Mouse (Mus musculus) heart, adult 2 months (tissue): ENCODE data around the gene Gm21830. TPM values are rescaled to one million over a fixed set of nuclear protein-coding genes. Genes with fewer than 3 reads are reported as not detected.
A peak's percentile ranks its signal among the peaks of the same experiment; 100 is the strongest.
"Not testable (repeated sequence)": the region's sequence is repeated elsewhere in the genome, so short reads cannot be mapped to it uniquely, and the experiment has no call there.

ENCODE experiments used
- DNase-seq, 2 experiments: peaks; one replicate each; pipeline ENCODE4 v3.0.0; 2021
- H3K27ac ChIP-seq: fragments of 200-600 bp; 2 replicates; pipeline ENCODE4 v1.8.1; 2022
- H3K27me3 ChIP-seq: fragments of 200-500 bp; 2 replicates; pipeline ENCODE4 v1.6.1; 2012; ENCODE audit warnings: mild to moderate bottlenecking, low read length, inconsistent platforms, mixed read lengths; ENCODE audit not compliant: control insufficient read depth, insufficient read depth
- H3K36me3 ChIP-seq: fragments of 200-500 bp; 2 replicates; pipeline ENCODE4 v1.6.1; 2012; ENCODE audit warnings: low read length, inconsistent platforms; ENCODE audit not compliant: control insufficient read depth, insufficient read depth
- H3K4me1 ChIP-seq: fragments of 200-500 bp; 2 replicates; pipeline ENCODE4 v1.6.1; 2011; ENCODE audit warnings: low read length; ENCODE audit not compliant: control insufficient read depth, insufficient read depth
- H3K4me3 ChIP-seq: fragments of 200-600 bp; 2 replicates; pipeline ENCODE4 v1.8.1; 2022
- H3K79me2 ChIP-seq: fragments of 200-500 bp; replicated peaks from 2 replicates; pipeline ENCODE4 v1.6.1; 2012; ENCODE audit warnings: mild to moderate bottlenecking, inconsistent platforms, low read length, moderate library complexity, mixed read lengths; ENCODE audit not compliant: control insufficient read depth, insufficient read depth
- H3K9ac ChIP-seq: fragments of 200-500 bp; 2 replicates; pipeline ENCODE4 v1.6.1; 2012; ENCODE audit warnings: low read depth, mild to moderate bottlenecking, control low read depth, inconsistent platforms, low read length, mixed read lengths
- CTCF ChIP-seq: fragments of 200-600 bp; IDR thresholded peaks from 2 replicates; pipeline ENCODE4 v1.8.1; 2022; ENCODE audit warnings: antibody characterized with exemption, mild to moderate bottlenecking, moderate library complexity
- EP300 ChIP-seq: fragments of 200-500 bp; IDR thresholded peaks from 2 replicates; pipeline ENCODE4 v1.6.1; 2011; ENCODE audit warnings: low read depth, low read length, control low read depth; ENCODE audit not compliant: insufficient read depth
- POLR2A ChIP-seq: fragments of 200-500 bp; IDR thresholded peaks from 2 replicates; pipeline ENCODE4 v1.6.1; 2011; ENCODE audit warnings: mild to moderate bottlenecking, low read depth, low read length, control low read depth; ENCODE audit not compliant: insufficient read depth
- WGBS: fragments of 180-500 bp; shearing (Covaris S2); methylation state at CpG from one replicate; pipeline ENCODE4 v1.1.7; 2018; 5-methylcytosine and 5-hydroxymethylcytosine counted together
- intact Hi-C: fragments of 180-260 bp; cut with DNase I; formaldehyde crosslinking; loops from one replicate; pipeline ENCODE4 v1.15.1; 2025
- polyA plus RNA-seq: library from polyadenylated mRNA; depleted of rRNA; stranded (reverse); fragments of >200 nt; gene quantifications from 2 replicates; pipeline ENCODE4 v1.2.3, GENCODE M21; 2012
- total RNA-seq, 2 experiments: library from RNA; stranded (reverse); gene quantifications; 2 replicates each; pipeline ENCODE4 v1.2.3; 2021

Gm21830 gene
- total and polyA plus RNA-seq, 3 experiments, result not detected

DNA sequence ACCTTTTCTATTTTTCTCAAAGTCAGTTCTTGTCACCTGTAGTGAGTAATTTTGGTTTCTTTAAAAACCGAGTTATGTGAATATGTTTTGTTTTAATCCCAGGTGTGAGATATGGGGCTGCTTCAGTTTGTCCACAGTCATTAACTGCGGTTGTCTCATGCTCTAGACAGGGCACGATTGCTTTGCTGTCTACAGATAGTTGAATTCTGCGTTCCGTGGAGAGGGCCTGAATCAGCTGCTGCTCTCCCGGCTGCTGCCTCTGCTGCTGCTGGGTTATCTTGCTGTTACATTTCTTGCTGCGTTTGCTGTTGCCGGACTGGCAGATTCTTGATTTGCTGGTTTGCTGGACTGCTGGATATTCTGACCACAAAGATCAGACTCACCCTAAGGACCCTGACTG lies 24.8 kb downstream of the Gm21830 start:
- intact Hi-C loops, result no loop called here
- TF ChIP-seq CTCF (no peak), EP300 (no peak), POLR2A (no peak)

GRCm38 (mm10) chr2:67445780-67446179 lies 32.3 kb downstream of the Gm21830 start, which contains the start of gene Xirp2:
TSS of gene Xirp2 (plus strand) at chr2:67446002.
- H3K4me1 ChIP-seq, result no peaks in the 10 kb centered on the region
- peak within 1 kb of the TSS; percentile 53 for H3K4me3 ChIP-seq
- no peaks in the 10 kb centered on the region; the same call in 1 of the 2 replicates for H3K36me3 ChIP-seq
- peak; percentile 55 to 63 for DNase-seq
- 44% methylated on average over 3 of the region's 3 CpGs for WGBS
- intact Hi-C loops, result loop anchor here (5.0 kb wide), 1 partner anchor 62 kb away; no protein-coding TSS in a partner anchor
- TF ChIP-seq POLR2A (peak; percentile 93), CTCF (peak; percentile 16; the same call in 1 of the 2 replicates), EP300 (0 out of 2 replicates have a peak, but pooled peaks have one; percentile 66)
- no peaks in the 10 kb centered on the region for H3K27me3 ChIP-seq
- peak within 1 kb of the TSS; percentile 89 for H3K27ac ChIP-seq
- peak within 1 kb of the TSS; percentile 55; the same call in 1 of the 2 replicates for H3K9ac ChIP-seq
- no peaks in the 10 kb centered on the region for H3K79me2 ChIP-seq

More for the DNA sequence above, 24.8 kb downstream of the Gm21830 start:
- no peak overlapping the region for H3K27ac ChIP-seq
- H3K36me3 ChIP-seq, result no peaks in the 10 kb centered on the region
- H3K4me3 ChIP-seq, result no peak overlapping the region
- 61% methylated on average over 8 of the region's 8 CpGs for WGBS
- DNase-seq, result no peak
- no peaks in the 10 kb centered on the region for H3K27me3 ChIP-seq
- no peaks in the 10 kb centered on the region for H3K4me1 ChIP-seq
- H3K79me2 ChIP-seq, result no peaks in the 10 kb centered on the region
- no peak overlapping the region for H3K9ac ChIP-seq

GRCm38 (mm10) chr2:67446772-67447171 lies 33.2 kb downstream of the Gm21830 start:
- Histone ChIP-seq H3K27ac (peak overlapping the region; percentile 89), H3K4me3 (peak overlapping the region; percentile 53), H3K36me3 (no peaks in the 10 kb centered on the region; the same call in none of the 2 replicates), H3K9ac (peak overlapping the region; percentile 51; the same call in 1 of the 2 replicates), H3K79me2 (no peaks in the 10 kb centered on the region), H3K27me3 (no peaks in the 10 kb centered on the region), H3K4me1 (no peaks in the 10 kb centered on the region; the same call in 1 of the 2 replicates)
- DNase-seq, result no peak
- WGBS, result 60% methylated on average over 1 of the region's 1 CpGs
- intact Hi-C loops, result loop anchor here (5.0 kb wide), 1 partner anchor 61 kb away; no protein-coding TSS in a partner anchor
- TF ChIP-seq CTCF (no peak), POLR2A (no peak), EP300 (no peak)

DNA sequence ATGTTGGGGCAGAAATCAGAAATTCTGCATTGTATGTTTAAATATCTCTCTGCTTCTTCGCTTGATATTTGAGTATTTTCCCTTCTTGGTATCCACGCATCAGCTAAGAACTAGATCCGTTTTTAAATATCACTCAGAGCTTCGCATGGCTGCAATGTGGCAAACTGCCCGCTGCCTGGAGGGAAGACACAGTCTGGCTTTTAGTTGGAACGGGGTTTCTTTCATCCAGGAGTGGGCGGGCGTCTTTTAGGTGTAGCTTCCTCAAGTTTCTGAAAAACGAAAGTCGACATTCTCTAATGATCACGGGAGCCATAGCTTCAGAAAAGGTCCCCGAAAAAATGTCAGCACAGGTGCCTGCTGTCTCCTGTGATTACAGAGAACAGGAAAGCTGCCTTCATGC lies 33.7 kb downstream of the Gm21830 start:
- no peaks in the 10 kb centered on the region for H3K79me2 ChIP-seq
- no peaks in the 10 kb centered on the region for H3K27me3 ChIP-seq
- WGBS, result 52% methylated on average over 12 of the region's 12 CpGs
- intact Hi-C loops, result loop anchor here (5.0 kb wide), 1 partner anchor 60 kb away; no protein-coding TSS in a partner anchor
- H3K27ac ChIP-seq, result peak overlapping the region; percentile 89
- H3K36me3 ChIP-seq, result no peaks in the 10 kb centered on the region; the same call in none of the 2 replicates
- peak; percentile 20 to 41 for DNase-seq
- H3K4me1 ChIP-seq, result no peaks in the 10 kb centered on the region; the same call in 1 of the 2 replicates
- H3K4me3 ChIP-seq, result peak overlapping the region; percentile 53
- H3K9ac ChIP-seq, result peak overlapping the region; percentile 50
- TF ChIP-seq POLR2A, result no peak
- no peak for TF ChIP-seq CTCF
- no peak for TF ChIP-seq EP300

- DNase-seq, result no peak
- intact Hi-C loops, result no loop called here
- no peak overlapping the region for H3K27ac ChIP-seq
- no peaks in the 10 kb centered on the region for H3K36me3 ChIP-seq
- H3K79me2 ChIP-seq, result no peaks in the 10 kb centered on the region
- no peak overlapping the region for H3K9ac ChIP-seq
- no peaks in the 10 kb centered on the region for H3K27me3 ChIP-seq
- no peak overlapping the region for H3K4me3 ChIP-seq
- TF ChIP-seq EP300, result no peak
- no peak for TF ChIP-seq CTCF
- TF ChIP-seq POLR2A, result no peak
- no peaks in the 10 kb centered on the region for H3K4me1 ChIP-seq
- WGBS, result 53% methylated on average over 3 of the region's 3 CpGs
Observed at GRCm38 (mm10) chr2:67460857-67461256, 47.3 kb downstream of the Gm21830 start.

- H3K9ac ChIP-seq, result no peak overlapping the region
- WGBS, result 69% methylated on average over 7 of the region's 7 CpGs
Observed at GRCm38 (mm10) chr2:67467036-67467435, 53.5 kb downstream of the Gm21830 start.

DNA sequence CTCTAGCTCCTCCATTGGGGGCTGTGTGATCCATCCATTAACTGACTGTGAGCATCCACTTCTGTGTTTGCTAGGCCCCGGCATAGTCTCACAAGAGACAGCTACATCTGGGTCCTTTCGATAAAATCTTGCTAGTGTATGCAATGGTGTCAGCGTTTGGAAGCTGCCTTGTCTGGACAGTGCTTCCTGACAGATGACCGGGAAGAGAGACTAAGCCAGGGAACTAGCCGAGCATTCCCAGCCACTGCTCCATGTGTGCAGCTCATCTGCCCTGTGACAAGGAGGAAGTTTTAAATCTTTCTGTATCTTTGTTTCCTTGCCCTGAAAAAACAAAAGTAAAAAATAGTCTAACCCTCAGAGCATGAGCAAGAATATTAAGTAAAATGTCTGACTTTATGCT lies 56.5 kb downstream of the Gm21830 start:
- H3K27ac ChIP-seq, H3K4me3 ChIP-seq, H3K27me3 ChIP-seq, H3K36me3 ChIP-seq, intact Hi-C loops, DNase-seq, H3K9ac ChIP-seq, H3K4me1 ChIP-seq, H3K79me2 ChIP-seq: not testable (repeated sequence)
- WGBS, result 26% methylated on average over 5 of the region's 5 CpGs

More at GRCm38 (mm10) chr2:67467036-67467435, 53.5 kb downstream of the Gm21830 start:
- TF ChIP-seq EP300 (no peak), POLR2A (no peak), CTCF (no peak)
- H3K4me1 ChIP-seq, result no peaks in the 10 kb centered on the region
- intact Hi-C loops, result no loop called here
- no peak overlapping the region for H3K4me3 ChIP-seq
- no peaks in the 10 kb centered on the region for H3K27me3 ChIP-seq
- H3K36me3 ChIP-seq, result no peaks in the 10 kb centered on the region
- no peak for DNase-seq
- H3K79me2 ChIP-seq, result no peaks in the 10 kb centered on the region
- no peak overlapping the region for H3K27ac ChIP-seq
